Mouse (Mus musculus) embryonic facial prominence, embryonic 10.5 days (tissue): Measurements from ENCODE around the gene Cela3b. TPM values are rescaled to one million over a fixed set of nuclear protein-coding genes. Genes with fewer than 3 reads are reported as not detected.

Source experiments
- DNase-seq: peaks from one replicate; pipeline ENCODE4 v3.0.0-alpha.2; 2017; ENCODE audit warnings: low spot score
- H3K27ac ChIP-seq: fragments of 300-500 bp; sonication (generic); replicated peaks from 2 replicates; pipeline ENCODE4 v1.5.1; 2016; ENCODE audit warnings: mild to moderate bottlenecking
- H3K27me3 ChIP-seq: fragments of 300-500 bp; sonication (generic); replicated peaks from 2 replicates; pipeline ENCODE4 v1.6.1; 2016; ENCODE audit warnings: low read depth, mild to moderate bottlenecking; ENCODE audit not compliant: poor library complexity, severe bottlenecking
- H3K36me3 ChIP-seq: fragments of 300-500 bp; sonication (generic); replicated peaks from 2 replicates; pipeline ENCODE4 v1.6.1; 2016; ENCODE audit warnings: mild to moderate bottlenecking, moderate library complexity
- H3K4me1 ChIP-seq: fragments of 300-500 bp; sonication (generic); 2 replicates; pipeline ENCODE4 v1.6.1; 2016
- H3K4me3 ChIP-seq: fragments of 300-500 bp; sonication (generic); 2 replicates; pipeline ENCODE4 v1.5.1; 2016; ENCODE audit warnings: mild to moderate bottlenecking, moderate library complexity
- H3K9me3 ChIP-seq: fragments of 300-500 bp; sonication (generic); 2 replicates; pipeline ENCODE4 v1.6.1; 2016; ENCODE audit warnings: mild to moderate bottlenecking
- WGBS: fragments of 180-500 bp; shearing (Covaris S2); methylation state at CpG from one replicate; pipeline ENCODE4 v1.1.7; 2016; 5-methylcytosine and 5-hydroxymethylcytosine counted together
- polyA plus RNA-seq: library from polyadenylated mRNA; unstranded; fragments of >200 nt; fragmentation: Nextera tagmentation; extraction: Ambion mirVana; gene quantifications from 2 replicates; pipeline ENCODE4 v1.2.1, GENCODE M21; 2016

Cela3b gene
- polyA plus RNA-seq, 1 experiment from 2014 or later: not detected

- H3K27me3 ChIP-seq: no peaks in the 10 kb centered on the region
- H3K9me3 ChIP-seq: no peaks in the 10 kb centered on the region
- peaks cover 7% of the 10 kb centered on the region for H3K36me3 ChIP-seq
- peaks cover 84% of the 10 kb centered on the region for H3K4me1 ChIP-seq
- no peak for DNase-seq
- WGBS: 37% methylated on average over 15 of the region's 15 CpGs
- H3K27ac ChIP-seq: peak overlapping the region; percentile 95
- peak overlapping the region; percentile 86 for H3K4me3 ChIP-seq
Observed at GRCm38 (mm10) chr4:137469845-137470692, 39.7 kb upstream of the Cela3b start.

DNA sequence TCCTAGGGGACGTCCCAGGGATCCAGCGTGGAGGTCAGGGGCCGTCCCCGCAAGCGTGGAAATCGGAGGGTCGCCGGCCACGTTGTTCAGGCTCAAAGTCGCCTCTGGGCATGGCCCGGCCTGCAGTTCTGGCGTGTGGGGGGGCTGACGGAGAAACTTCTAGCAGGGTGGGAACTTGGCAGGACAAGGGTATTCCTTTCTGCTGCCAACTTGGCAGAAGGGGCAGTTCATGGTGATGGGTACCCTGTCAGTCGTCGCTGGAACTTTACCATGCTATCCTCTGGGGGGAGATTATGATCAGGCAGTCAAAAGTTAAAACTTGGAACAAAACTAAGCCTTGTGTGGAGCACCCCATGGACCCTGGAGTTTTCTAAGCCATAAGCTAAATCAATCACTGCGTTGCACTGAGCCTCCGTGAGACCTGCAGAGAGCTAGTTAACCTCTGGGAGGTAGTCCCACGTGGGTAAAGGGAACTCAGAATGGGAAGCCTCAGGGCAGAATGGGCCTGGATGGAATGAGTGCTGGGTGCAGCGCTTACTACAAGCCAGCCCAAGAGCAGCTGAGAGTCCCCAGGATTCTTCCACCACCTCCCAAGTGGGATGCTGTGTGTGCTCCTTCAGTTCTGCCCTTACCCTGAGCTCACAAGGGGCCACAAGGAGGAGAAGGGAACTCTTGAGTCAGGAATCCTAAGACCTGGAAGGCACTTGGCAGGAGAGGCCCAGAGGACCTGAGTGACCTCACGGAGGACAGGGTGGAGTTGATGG is 38.9 kb upstream of the Cela3b start:
- H3K36me3 ChIP-seq: peaks cover 7% of the 10 kb centered on the region
- peak overlapping the region; percentile 95 for H3K27ac ChIP-seq
- H3K4me1 ChIP-seq: peaks cover 82% of the 10 kb centered on the region
- no peaks in the 10 kb centered on the region for H3K9me3 ChIP-seq
- WGBS: 3% methylated on average over 20 of the region's 20 CpGs
- H3K27me3 ChIP-seq: no peaks in the 10 kb centered on the region
- DNase-seq: peak; percentile 55
- peak overlapping the region; percentile 86 for H3K4me3 ChIP-seq

DNA sequence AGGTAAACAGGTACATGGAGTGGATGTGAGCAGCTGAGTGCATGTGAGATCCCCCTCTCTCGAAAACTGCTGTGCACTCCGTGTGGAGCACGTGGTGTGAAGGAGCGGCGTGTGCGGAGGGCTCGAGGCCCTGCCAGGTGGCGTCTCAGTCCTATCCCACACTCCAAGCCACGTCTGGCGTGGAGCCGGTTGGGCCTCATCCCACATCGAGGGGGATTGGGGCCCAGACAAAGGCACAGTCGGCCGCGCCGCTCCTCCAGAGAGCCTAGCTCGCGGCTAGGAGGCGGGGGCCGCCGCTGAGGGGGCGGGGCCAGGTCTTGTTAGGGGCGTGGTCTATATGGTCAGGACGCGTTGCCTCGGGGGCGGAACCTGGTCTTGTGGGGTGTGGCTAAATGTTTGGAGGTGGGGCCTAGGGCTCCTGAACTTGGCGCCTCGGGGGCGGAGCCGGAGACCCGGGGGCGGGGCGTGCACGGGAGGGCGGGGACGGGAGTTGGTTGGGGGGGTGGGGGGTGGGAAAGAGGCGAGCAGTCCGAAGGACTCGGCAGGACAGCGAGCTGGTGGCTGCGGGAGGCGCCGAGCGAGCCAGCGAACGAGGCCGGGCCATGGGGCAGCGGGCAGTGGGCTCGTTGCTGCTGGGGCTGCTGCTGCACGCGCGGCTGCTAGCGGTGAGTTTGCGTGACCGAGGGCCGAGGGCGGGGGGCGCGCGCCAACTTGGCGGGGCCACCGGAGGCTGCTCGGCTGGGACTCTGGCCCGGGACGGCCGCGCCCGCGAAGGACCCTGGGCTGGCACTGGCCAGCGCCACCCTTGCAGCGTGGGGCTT is 38.1 kb upstream of the Cela3b start, which contains the start of gene Hspg2:
Gene Hspg2 (plus strand): TSS at position 510 of the 821 bp plus-strand sequence.
- H3K4me3 ChIP-seq: peak within 1 kb of the TSS; percentile 86
- 2% methylated on average over 70 of the region's 72 CpGs for WGBS
- no peaks in the 10 kb centered on the region for H3K27me3 ChIP-seq
- no peaks in the 10 kb centered on the region for H3K9me3 ChIP-seq
- H3K27ac ChIP-seq: peak within 1 kb of the TSS; percentile 95
- peaks cover 3% of the 10 kb centered on the region for H3K36me3 ChIP-seq
- peak; percentile 99 for DNase-seq
- peaks cover 75% of the 10 kb centered on the region for H3K4me1 ChIP-seq

DNA sequence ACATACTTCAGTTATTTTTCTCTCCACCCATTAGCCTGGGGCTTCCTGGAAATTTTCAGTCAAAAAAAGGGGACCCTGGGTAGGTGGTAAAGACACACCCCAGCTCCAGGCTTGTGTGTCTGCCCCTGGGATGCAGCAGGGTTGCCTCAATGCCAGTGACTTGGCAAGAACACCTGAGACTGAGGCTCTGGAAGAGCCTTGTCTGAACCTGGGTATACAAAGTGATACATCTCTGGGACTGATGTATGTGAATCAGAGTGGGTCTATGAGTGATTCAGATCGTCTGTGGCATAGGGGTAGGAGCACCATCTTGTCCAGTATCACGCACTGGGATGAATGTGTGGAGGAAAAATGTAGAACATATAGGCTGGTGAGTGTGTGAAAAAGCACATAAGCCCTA is 37.2 kb upstream of the Cela3b start:
- H3K4me3 ChIP-seq: no peak overlapping the region
- no peaks in the 10 kb centered on the region for H3K27me3 ChIP-seq
- no peaks in the 10 kb centered on the region for H3K36me3 ChIP-seq
- H3K9me3 ChIP-seq: no peaks in the 10 kb centered on the region
- H3K4me1 ChIP-seq: peaks cover 65% of the 10 kb centered on the region
- peak overlapping the region; percentile 95 for H3K27ac ChIP-seq
- DNase-seq: no peak
- WGBS: 78% methylated on average over 2 of the region's 2 CpGs

GRCm38 (mm10) chr4:137466991-137467390 is 36.7 kb upstream of the Cela3b start:
- H3K27ac ChIP-seq: peak overlapping the region; percentile 95
- peaks cover 66% of the 10 kb centered on the region for H3K4me1 ChIP-seq

DNA sequence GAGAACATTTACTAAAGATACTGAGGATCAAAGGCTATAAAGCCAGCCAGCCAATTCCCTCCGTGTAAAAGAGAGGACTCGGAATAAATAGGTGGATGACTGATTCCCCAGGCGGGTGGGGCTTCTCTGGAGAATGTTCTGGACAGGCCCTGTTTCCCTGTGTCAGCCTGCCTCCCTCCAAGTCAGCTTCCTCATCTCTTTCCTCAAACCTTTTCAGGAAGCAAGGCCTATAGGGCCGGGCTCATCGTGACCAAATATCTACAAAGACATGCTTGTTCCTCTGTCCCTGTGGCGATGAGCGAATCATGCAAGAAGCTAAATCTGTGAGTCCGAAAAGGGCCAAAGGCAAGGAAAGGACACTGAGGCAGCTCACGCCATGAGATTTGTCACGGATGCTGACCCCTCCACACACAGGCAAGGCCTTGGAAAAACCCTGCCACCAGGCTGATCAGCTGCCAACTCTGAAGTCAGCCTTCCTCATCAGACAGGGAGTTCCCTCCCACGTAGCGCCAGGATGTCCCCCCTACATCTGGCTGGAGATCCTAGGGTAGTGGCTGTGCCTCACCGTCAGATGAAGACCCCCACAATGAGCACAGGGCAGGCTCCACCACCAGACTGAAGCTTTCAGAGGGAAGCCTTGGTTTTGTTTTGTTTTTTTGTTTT is 34.9 kb upstream of the Cela3b start:
- H3K27ac ChIP-seq: 0 out of 2 replicates have a peak overlapping the region, but pooled peaks have one; percentile 25
- no peak overlapping the region for H3K4me3 ChIP-seq
- H3K36me3 ChIP-seq: no peaks in the 10 kb centered on the region
- H3K27me3 ChIP-seq: no peaks in the 10 kb centered on the region
- peaks cover 65% of the 10 kb centered on the region for H3K4me1 ChIP-seq
- 63% methylated on average over 13 of the region's 13 CpGs for WGBS
- no peaks in the 10 kb centered on the region for H3K9me3 ChIP-seq
- DNase-seq: peak; percentile 8

More at GRCm38 (mm10) chr4:137466991-137467390, 36.7 kb upstream of the Cela3b start:
- WGBS: 79% methylated on average over 4 of the region's 4 CpGs
- no peaks in the 10 kb centered on the region for H3K36me3 ChIP-seq
- no peaks in the 10 kb centered on the region for H3K9me3 ChIP-seq
- no peak overlapping the region for H3K4me3 ChIP-seq
- DNase-seq: no peak
- no peaks in the 10 kb centered on the region for H3K27me3 ChIP-seq

GRCm38 (mm10) chr4:137461981-137462690 is 31.8 kb upstream of the Cela3b start:
- Histone ChIP-seq H3K27me3 (no peaks in the 10 kb centered on the region), H3K9me3 (no peaks in the 10 kb centered on the region), H3K27ac (no peak overlapping the region), H3K4me3 (no peak overlapping the region), H3K36me3 (no peaks in the 10 kb centered on the region), H3K4me1 (peaks cover 45% of the 10 kb centered on the region)
- 87% methylated on average over 16 of the region's 16 CpGs for WGBS
- no peak for DNase-seq

GRCm38 (mm10) chr4:137461217-137461616 is 30.9 kb upstream of the Cela3b start:
- no peak overlapping the region for H3K4me3 ChIP-seq
- DNase-seq: no peak
- H3K36me3 ChIP-seq: no peaks in the 10 kb centered on the region
- peaks cover 40% of the 10 kb centered on the region for H3K4me1 ChIP-seq
- no peaks in the 10 kb centered on the region for H3K9me3 ChIP-seq
- no peaks in the 10 kb centered on the region for H3K27me3 ChIP-seq
- WGBS: 75% methylated on average over 4 of the region's 4 CpGs
- H3K27ac ChIP-seq: peak overlapping the region; percentile 5; the same call in 1 of the 2 replicates

GRCm38 (mm10) chr4:137460676-137461075 is 30.3 kb upstream of the Cela3b start:
- Histone ChIP-seq H3K9me3 (no peaks in the 10 kb centered on the region), H3K4me3 (no peak overlapping the region), H3K4me1 (peaks cover 40% of the 10 kb centered on the region), H3K27ac (peak overlapping the region; percentile 5; the same call in 1 of the 2 replicates), H3K27me3 (no peaks in the 10 kb centered on the region), H3K36me3 (no peaks in the 10 kb centered on the region)
- no peak for DNase-seq
- WGBS: 61% methylated on average over 14 of the region's 14 CpGs

- H3K27me3 ChIP-seq: no peaks in the 10 kb centered on the region
- no peak overlapping the region for H3K4me3 ChIP-seq
- H3K4me1 ChIP-seq: peaks cover 31% of the 10 kb centered on the region
- H3K36me3 ChIP-seq: no peaks in the 10 kb centered on the region
- no peaks in the 10 kb centered on the region for H3K9me3 ChIP-seq
- 0 out of 2 replicates have a peak overlapping the region, but pooled peaks have one; percentile 10 for H3K27ac ChIP-seq
- WGBS: 70% methylated on average over 5 of the region's 5 CpGs
- DNase-seq: no peak
Observed at GRCm38 (mm10) chr4:137458861-137459260, 28.5 kb upstream of the Cela3b start.

- H3K36me3 ChIP-seq: no peaks in the 10 kb centered on the region
- no peak overlapping the region for H3K27ac ChIP-seq
- no peaks in the 10 kb centered on the region for H3K27me3 ChIP-seq
- H3K9me3 ChIP-seq: no peaks in the 10 kb centered on the region
- WGBS: 89% methylated on average over 9 of the region's 9 CpGs
- H3K4me1 ChIP-seq: peaks cover 34% of the 10 kb centered on the region
- no peak overlapping the region for H3K4me3 ChIP-seq
- DNase-seq: no peak
Observed at GRCm38 (mm10) chr4:137458310-137458709, 28.0 kb upstream of the Cela3b start.
